Mouse (Mus musculus): ENCODE measurements around the gene Aga. TPM values are rescaled to one million over a fixed set of nuclear protein-coding genes. Genes with fewer than 3 reads are reported as not detected.
"Not testable (repeated sequence)": the region's sequence is repeated elsewhere in the genome, so short reads cannot be mapped to it uniquely, and the experiment has no call there.

Aga gene
- 32.8 and 35.3 TPM in 2 replicates for polyA plus RNA-seq (2012; ENCODE audit: insufficient read depth, insufficient read length, missing spikeins)

DNA sequence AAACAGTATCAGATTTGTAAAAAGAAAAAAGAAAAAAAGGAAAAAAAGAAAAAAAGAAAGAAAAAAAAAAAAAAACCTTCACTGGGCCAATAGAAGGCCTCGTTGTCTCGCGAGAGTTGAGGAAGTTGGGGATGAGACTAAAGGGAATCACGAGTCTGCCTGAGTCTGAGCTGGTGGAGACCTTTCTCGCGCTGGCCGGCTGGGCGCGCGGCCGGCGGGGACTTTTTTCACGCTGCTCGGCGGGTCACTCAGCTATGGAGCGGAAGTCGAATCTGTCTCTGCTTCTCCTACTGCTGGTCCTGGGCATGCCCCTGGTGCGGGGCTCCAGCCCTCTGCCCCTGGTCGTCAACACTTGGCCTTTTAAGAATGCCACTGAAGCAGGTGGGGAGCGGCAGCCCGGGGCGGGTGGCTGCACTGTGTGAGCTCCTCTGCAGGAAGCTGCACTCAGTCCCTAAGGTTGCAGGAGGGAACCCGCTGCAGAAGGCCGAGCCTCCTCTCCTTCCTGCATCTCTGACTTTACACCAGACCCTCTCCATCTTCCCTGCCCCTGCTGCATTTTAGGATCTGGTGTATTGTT is at the start of gene Aga:
Gene Aga (plus strand): TSS at position 177 of the 577 bp plus-strand sequence.
- H3K4me1 ChIP-seq (ENCODE audit: control insufficient read depth, insufficient read depth, low read length), result no peaks in the 10 kb centered on the region
- H3K4me3 ChIP-seq (ENCODE audit: insufficient read depth, low read length), result peak within 1 kb of the TSS; percentile 87
- no peak for TF ChIP-seq CTCF (IDR thresholded peaks at IDR 0.05; ENCODE audit: low read depth, low read length)
- no peak for TF ChIP-seq POLR2A (IDR thresholded peaks at IDR 0.05; ENCODE audit: borderline replicate concordance, low read depth, low read length)
- peak within 1 kb of the TSS; percentile 83 for H3K27ac ChIP-seq (ENCODE audit: insufficient read depth, low read depth, low read length)

DNA sequence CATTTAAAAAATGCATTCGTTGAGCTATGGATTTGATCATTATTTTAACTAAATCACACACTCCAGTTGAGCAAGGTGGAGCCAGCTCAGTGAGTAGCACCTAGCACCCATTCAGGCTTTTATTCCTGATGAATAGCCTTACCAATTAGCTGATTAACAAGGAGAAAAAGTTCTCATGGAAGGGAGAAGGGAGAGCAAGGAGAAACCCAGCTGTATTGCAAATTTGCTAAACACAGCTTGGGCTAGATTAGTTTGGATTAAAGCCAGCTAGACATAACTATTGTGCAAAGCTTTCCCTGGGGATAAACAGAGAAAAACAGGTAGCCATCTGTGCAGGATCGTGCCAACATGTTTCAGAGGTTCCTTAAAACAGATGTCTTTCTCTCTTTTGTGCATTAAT is 22.5 kb upstream of the Aga start:
- Histone ChIP-seq H3K27ac (ENCODE audit: insufficient read depth, low read depth, low read length) (no peak overlapping the region), H3K4me3 (ENCODE audit: insufficient read depth, low read length) (no peak overlapping the region), H3K4me1 (ENCODE audit: control insufficient read depth, insufficient read depth, low read length) (no peaks in the 10 kb centered on the region)
- TF ChIP-seq POLR2A (IDR thresholded peaks at IDR 0.05; ENCODE audit: borderline replicate concordance, low read depth, low read length) (no peak), CTCF (IDR thresholded peaks at IDR 0.05; ENCODE audit: low read depth, low read length) (no peak)

DNA sequence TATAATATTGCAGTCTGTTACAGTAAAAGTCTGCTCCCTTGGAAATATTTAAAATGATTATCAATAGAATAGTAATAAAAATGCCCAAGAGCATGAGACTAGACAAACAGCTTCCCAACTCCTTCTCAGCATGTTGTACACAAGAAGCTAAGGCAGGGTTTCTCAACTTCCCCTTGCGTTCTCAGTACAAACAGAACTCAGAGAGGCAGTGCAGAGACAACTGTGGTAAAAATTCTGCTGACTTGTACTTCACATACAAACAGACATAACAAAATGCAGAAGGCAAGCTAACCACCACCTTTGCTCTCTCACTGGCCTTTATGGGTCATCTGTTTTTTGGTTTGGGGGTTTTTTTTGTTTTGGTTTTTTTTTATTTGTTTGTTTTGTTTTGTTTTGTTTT is 15.3 kb upstream of the Aga start:
- TF ChIP-seq CTCF (IDR thresholded peaks at IDR 0.05; ENCODE audit: low read depth, low read length) (no peak), POLR2A (IDR thresholded peaks at IDR 0.05; ENCODE audit: borderline replicate concordance, low read depth, low read length) (no peak)
- H3K4me1 ChIP-seq (ENCODE audit: control insufficient read depth, insufficient read depth, low read length), result peaks cover 2% of the 10 kb centered on the region; the same call in 1 of the 2 replicates
- H3K27ac ChIP-seq (ENCODE audit: insufficient read depth, low read depth, low read length), result no peak overlapping the region
- H3K4me3 ChIP-seq (ENCODE audit: insufficient read depth, low read length), result no peak overlapping the region

DNA sequence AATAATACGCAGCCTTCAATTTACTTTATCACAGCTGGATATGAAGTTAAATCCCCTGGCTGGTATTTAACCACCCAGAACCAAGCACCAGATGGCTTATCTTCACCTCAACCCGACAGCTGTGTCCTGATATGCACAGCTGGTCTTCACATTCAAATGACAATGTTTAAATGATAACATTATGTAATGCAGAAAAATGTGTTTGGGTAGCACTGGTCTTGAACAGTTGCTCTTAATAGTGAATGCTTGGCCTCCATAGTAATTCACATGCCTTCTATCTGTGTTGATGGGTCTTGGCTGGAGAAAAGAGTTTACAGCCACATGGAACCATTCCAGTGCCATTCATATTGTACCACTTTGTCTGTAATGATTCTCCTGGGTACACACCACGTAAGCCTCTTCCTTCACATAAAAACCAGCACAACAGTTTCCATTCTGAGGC is 14.6 kb upstream of the Aga start:
- no peak overlapping the region for H3K27ac ChIP-seq (ENCODE audit: insufficient read depth, low read depth, low read length)
- H3K4me1 ChIP-seq (ENCODE audit: control insufficient read depth, insufficient read depth, low read length), result peaks cover 2% of the 10 kb centered on the region; the same call in 1 of the 2 replicates
- TF ChIP-seq POLR2A (IDR thresholded peaks at IDR 0.05; ENCODE audit: borderline replicate concordance, low read depth, low read length) (no peak), CTCF (IDR thresholded peaks at IDR 0.05; ENCODE audit: low read depth, low read length) (no peak)
- H3K4me3 ChIP-seq (ENCODE audit: insufficient read depth, low read length), result no peak overlapping the region

DNA sequence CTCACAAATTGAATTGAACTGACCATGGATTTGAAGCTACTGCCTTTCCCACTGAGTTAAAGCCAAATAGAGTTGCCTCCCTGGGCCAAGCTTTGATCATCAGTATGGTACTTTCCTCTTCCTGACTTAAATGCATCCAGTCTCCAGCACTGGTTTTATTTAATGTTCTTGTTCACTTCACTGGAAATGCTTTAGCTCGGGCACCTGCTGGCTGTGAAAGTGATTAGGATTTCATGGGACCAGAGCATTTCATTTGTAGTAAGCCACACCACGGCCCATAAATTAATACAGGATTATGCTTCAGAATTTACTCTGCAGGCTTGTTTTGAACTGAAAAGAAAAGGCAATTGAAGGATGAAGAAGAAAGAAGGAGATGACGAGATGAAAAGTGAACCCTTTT is 26.5 kb downstream of the Aga start:
- not testable (repeated sequence) for H3K4me1 ChIP-seq (ENCODE audit: control insufficient read depth, insufficient read depth, low read length); H3K4me3 ChIP-seq (ENCODE audit: insufficient read depth, low read length); H3K27ac ChIP-seq (ENCODE audit: insufficient read depth, low read depth, low read length)

DNA sequence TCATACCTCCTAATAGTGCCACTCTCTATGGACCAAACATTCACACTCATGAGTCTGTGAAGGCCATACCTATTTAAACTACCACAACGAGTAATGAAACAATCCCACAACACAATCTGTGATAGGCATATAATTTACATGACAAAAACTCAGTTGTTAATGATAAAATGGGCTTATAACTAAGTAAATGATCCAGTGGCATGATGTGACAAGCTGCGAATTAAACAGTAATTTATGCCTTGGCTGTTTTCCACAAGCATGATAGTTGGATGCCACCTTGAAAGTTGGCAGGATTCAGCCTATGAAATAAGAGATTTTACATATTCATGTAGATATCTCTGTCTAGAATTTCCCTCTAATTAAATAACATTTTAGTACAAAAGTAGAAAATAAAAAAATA is 28.1 kb downstream of the Aga start:
- H3K27ac ChIP-seq (ENCODE audit: insufficient read depth, low read depth, low read length), result no peak overlapping the region
- H3K4me3 ChIP-seq (ENCODE audit: insufficient read depth, low read length), result no peak overlapping the region
- no peaks in the 10 kb centered on the region for H3K4me1 ChIP-seq (ENCODE audit: control insufficient read depth, insufficient read depth, low read length)
- no peak for TF ChIP-seq POLR2A (IDR thresholded peaks at IDR 0.05; ENCODE audit: borderline replicate concordance, low read depth, low read length)
- TF ChIP-seq CTCF (IDR thresholded peaks at IDR 0.05; ENCODE audit: low read depth, low read length), result no peak

DNA sequence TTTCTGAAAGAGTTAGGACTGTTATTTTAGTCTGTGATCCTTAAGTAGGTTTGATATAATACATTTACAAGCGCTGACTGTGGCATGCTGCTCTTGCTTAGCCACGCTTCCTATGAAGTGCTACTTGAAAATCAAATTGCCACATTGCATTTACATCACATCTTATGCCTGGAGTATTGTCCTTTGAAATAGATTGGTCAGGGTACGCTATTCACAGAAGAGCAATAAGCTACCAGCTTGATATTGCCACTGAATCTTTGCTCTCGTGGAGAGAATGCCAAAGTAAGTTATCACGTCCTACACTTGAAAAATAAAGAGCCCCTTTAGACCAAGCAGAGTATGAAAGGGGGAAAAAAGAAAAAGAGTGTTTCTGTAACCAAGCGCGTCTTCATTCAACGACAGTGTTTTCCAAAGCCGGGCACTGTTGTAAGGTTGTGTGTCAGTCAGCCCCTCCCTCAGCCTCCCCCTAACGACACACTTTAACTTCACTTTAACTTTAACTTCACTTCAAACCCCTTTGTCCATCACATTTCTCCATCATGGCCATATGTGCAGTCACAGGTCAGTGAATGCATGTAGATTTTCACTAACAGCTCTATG is 51.0 kb downstream of the Aga start:
- no peak overlapping the region for H3K27ac ChIP-seq (ENCODE audit: insufficient read depth, low read depth, low read length)
- TF ChIP-seq CTCF (IDR thresholded peaks at IDR 0.05; ENCODE audit: low read depth, low read length) (no peak), POLR2A (IDR thresholded peaks at IDR 0.05; ENCODE audit: borderline replicate concordance, low read depth, low read length) (no peak)
- no peak overlapping the region for H3K4me3 ChIP-seq (ENCODE audit: insufficient read depth, low read length)
- no peaks in the 10 kb centered on the region for H3K4me1 ChIP-seq (ENCODE audit: control insufficient read depth, insufficient read depth, low read length)

DNA sequence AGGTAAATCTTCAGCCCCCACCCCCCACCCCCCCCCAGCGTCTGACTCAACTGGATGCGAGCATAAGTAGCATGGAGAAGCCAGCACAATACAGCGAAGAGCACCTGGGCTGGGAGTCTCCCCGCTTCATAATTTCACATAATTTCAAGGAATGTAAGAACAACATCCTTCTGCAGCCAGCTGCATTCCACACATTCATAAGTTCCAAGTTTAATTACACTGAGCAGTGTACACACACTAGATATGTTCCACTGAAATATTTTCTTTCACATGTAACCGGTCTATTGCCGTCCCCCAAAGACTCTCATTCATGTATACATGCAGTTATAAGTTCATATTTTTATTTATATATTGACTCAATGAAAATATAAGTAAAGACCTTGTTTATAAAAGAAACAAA is 54.7 kb downstream of the Aga start:
- Histone ChIP-seq H3K4me1 (ENCODE audit: control insufficient read depth, insufficient read depth, low read length) (no peaks in the 10 kb centered on the region), H3K4me3 (ENCODE audit: insufficient read depth, low read length) (no peak overlapping the region), H3K27ac (ENCODE audit: insufficient read depth, low read depth, low read length) (no peak overlapping the region)
- no peak for TF ChIP-seq CTCF (IDR thresholded peaks at IDR 0.05; ENCODE audit: low read depth, low read length)
- TF ChIP-seq POLR2A (IDR thresholded peaks at IDR 0.05; ENCODE audit: borderline replicate concordance, low read depth, low read length), result no peak

Other genes with a start within 250 kb of the Aga start
- 28.6 and 28.9 TPM in 2 replicates for gene Neil3, start 127.3 kb downstream of the Aga start, polyA plus RNA-seq (2012; ENCODE audit: insufficient read depth, insufficient read length, missing spikeins)